Mouse (Mus musculus) hindbrain, embryonic 10.5 days (tissue): Measurements from ENCODE around the gene Cd300lf. TPM values are rescaled to one million over a fixed set of nuclear protein-coding genes. Genes with fewer than 3 reads are reported as not detected.

Source experiments
- DNase-seq: peaks from one replicate; pipeline ENCODE4 v3.0.0-alpha.2; 2017; ENCODE audit warnings: low spot score
- H3K27ac ChIP-seq: fragments of 300-500 bp; sonication (generic); 2 replicates; pipeline ENCODE4 v1.5.1; 2016; ENCODE audit warnings: mild to moderate bottlenecking, moderate library complexity
- H3K27me3 ChIP-seq: fragments of 300-500 bp; sonication (generic); 2 replicates; pipeline ENCODE4 v1.6.1; 2016; ENCODE audit warnings: mild to moderate bottlenecking; ENCODE audit not compliant: poor library complexity, insufficient read depth, severe bottlenecking
- H3K36me3 ChIP-seq: fragments of 300-500 bp; sonication (generic); 2 replicates; pipeline ENCODE4 v1.6.1; 2016; ENCODE audit warnings: mild to moderate bottlenecking, moderate library complexity
- H3K4me1 ChIP-seq: fragments of 300-500 bp; sonication (generic); replicated peaks from 2 replicates; pipeline ENCODE4 v1.6.1; 2016; ENCODE audit warnings: mild to moderate bottlenecking
- H3K4me3 ChIP-seq: fragments of 300-500 bp; sonication (generic); 2 replicates; pipeline ENCODE4 v1.5.1; 2016; ENCODE audit warnings: mild to moderate bottlenecking, moderate library complexity
- H3K9me3 ChIP-seq: fragments of 300-500 bp; sonication (generic); 2 replicates; pipeline ENCODE4 v1.6.1; 2016; ENCODE audit warnings: mild to moderate bottlenecking, moderate library complexity
- WGBS: fragments of 180-500 bp; shearing (Covaris S2); methylation state at CpG from one replicate; pipeline ENCODE4 v1.1.7; 2016; 5-methylcytosine and 5-hydroxymethylcytosine counted together
- polyA plus RNA-seq: library from polyadenylated mRNA; unstranded; fragments of >200 nt; fragmentation: Nextera tagmentation; extraction: Ambion mirVana; gene quantifications from 2 replicates; pipeline ENCODE4 v1.2.1, GENCODE M21; 2016

The Cd300lf gene
- polyA plus RNA-seq, 1 experiment from 2014 or later = not detected

DNA sequence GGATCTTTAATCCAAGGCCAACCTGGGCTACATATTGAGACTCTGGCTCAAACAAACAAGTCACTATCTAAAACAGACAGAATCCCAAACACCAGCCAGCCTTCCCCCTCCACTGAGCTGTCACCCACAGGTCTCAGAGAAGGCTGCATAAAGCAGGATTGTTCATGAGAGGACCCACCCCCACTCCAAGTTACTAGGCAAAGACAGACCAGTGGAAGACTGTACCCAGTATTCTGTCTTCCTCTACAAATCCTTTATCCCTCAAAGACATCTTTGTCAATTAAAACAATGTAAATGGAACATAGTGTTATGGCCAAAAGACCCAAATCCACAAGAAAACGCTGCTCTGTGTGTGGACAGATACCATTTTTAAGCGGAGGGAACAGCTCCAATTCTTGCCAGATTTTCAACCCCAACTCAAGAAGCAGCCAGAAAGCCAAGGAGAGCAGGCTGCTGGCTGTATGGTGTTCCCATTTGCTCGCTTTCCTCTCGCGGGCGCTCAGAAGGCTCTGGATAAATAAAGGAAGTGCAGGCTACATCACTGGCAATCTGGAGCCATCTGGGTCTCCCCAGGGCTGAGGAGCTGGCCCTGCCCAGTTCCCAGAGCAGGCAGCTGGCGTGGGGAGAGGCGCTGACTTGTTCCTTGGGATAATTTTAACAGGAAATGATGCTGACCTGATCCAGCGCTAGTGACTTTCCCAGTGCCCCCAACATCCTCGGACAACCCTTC lies 35.4 kb downstream of the Cd300lf start:
- 0 out of 2 replicates have a peak, but pooled peaks cover under 1% of the 10 kb centered on the region for H3K9me3 ChIP-seq
- 64% methylated on average over 10 of the region's 10 CpGs for WGBS
- no peak overlapping the region for H3K4me3 ChIP-seq
- H3K36me3 ChIP-seq = no peaks in the 10 kb centered on the region
- no peak overlapping the region for H3K27ac ChIP-seq
- H3K4me1 ChIP-seq = peaks cover 31% of the 10 kb centered on the region
- DNase-seq = no peak
- no peaks in the 10 kb centered on the region for H3K27me3 ChIP-seq

DNA sequence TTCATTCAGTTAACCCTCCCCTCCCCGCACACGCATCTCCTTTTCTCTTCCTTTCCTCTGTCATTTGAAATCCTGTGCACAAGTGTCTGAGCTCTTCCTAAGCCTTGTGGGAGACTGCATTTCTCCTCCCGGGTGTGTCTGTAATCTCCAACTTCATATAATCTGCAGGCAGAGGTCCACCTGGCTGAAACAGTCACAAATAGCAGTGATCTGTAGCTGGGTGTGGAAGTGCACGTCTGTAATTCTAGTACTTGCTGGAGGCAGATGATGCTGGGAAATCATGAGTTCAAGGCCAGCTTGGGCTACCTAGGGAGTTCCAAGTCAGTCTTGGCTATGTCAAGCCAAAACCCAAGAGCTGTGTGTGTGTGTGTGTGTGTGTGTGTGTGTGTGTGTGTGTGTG lies 41.7 kb downstream of the Cd300lf start:
- peak overlapping the region; percentile 50 for H3K4me3 ChIP-seq
- H3K27ac ChIP-seq = no peak overlapping the region
- H3K27me3 ChIP-seq = peaks cover 36% of the 10 kb centered on the region
- 0 out of 2 replicates have a peak, but pooled peaks cover 3% of the 10 kb centered on the region for H3K9me3 ChIP-seq
- WGBS = 21% methylated on average over 4 of the region's 4 CpGs
- DNase-seq = no peak
- no peaks in the 10 kb centered on the region for H3K36me3 ChIP-seq
- peaks cover 16% of the 10 kb centered on the region for H3K4me1 ChIP-seq

- H3K9me3 ChIP-seq = 0 out of 2 replicates have a peak, but pooled peaks cover 3% of the 10 kb centered on the region
- H3K27ac ChIP-seq = peak within 1 kb of the TSS; percentile 50; the same call in 1 of the 2 replicates
- no peak for DNase-seq
- peaks cover 16% of the 10 kb centered on the region for H3K4me1 ChIP-seq
- 2% methylated on average over 36 of the region's 36 CpGs for WGBS
- H3K36me3 ChIP-seq = no peaks in the 10 kb centered on the region
- peaks cover 36% of the 10 kb centered on the region for H3K27me3 ChIP-seq
- peak within 1 kb of the TSS; percentile 50 for H3K4me3 ChIP-seq
Measured at GRCm38 (mm10) chr11:115091362-115091901, 42.4 kb downstream of the Cd300lf start, which contains the start of gene Rab37. Gene Rab37, plus strand, starts transcription at chr11:115091431.

- H3K4me1 ChIP-seq = peaks cover 22% of the 10 kb centered on the region
- H3K36me3 ChIP-seq = no peaks in the 10 kb centered on the region
- 0 out of 2 replicates have a peak, but pooled peaks cover 3% of the 10 kb centered on the region for H3K9me3 ChIP-seq
- no peak overlapping the region for H3K27ac ChIP-seq
- WGBS = 68% methylated on average over 6 of the region's 6 CpGs
- DNase-seq = no peak
- H3K4me3 ChIP-seq = no peak overlapping the region
- H3K27me3 ChIP-seq = peaks cover 40% of the 10 kb centered on the region
Measured at GRCm38 (mm10) chr11:115089853-115090252, 43.9 kb downstream of the Cd300lf start.

DNA sequence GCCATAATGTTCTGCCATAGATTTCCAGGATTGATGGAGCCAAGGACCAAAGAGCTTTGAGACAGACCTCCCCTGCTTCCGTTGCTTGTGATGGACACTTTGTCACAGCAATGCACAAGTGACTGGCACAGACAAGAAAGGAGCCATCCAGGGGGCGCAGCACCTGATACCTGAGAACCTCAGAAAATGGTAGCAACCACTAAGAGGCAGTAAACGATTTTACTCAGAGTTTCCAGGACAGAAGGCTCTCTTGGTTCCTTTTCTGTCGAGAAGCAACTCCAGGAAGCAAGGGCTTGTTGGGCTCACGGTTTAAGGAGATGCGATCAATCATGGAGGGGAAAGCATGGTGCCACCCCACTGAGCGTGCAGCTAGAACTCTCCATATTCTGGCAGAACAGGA lies 47.6 kb downstream of the Cd300lf start:
- Histone ChIP-seq H3K27me3 (peaks cover 43% of the 10 kb centered on the region), H3K9me3 (no peaks in the 10 kb centered on the region), H3K36me3 (no peaks in the 10 kb centered on the region), H3K4me1 (peaks cover 27% of the 10 kb centered on the region), H3K4me3 (no peak overlapping the region), H3K27ac (no peak overlapping the region)
- 66% methylated on average over 7 of the region's 7 CpGs for WGBS
- DNase-seq = no peak

GRCm38 (mm10) chr11:115085064-115085463 lies 48.7 kb downstream of the Cd300lf start:
- no peaks in the 10 kb centered on the region for H3K36me3 ChIP-seq
- no peaks in the 10 kb centered on the region for H3K9me3 ChIP-seq
- no peak for DNase-seq
- no peak overlapping the region for H3K4me3 ChIP-seq
- H3K27ac ChIP-seq = no peak overlapping the region
- peaks cover 31% of the 10 kb centered on the region for H3K27me3 ChIP-seq
- 54% methylated on average over 8 of the region's 8 CpGs for WGBS
- peaks cover 26% of the 10 kb centered on the region for H3K4me1 ChIP-seq

GRCm38 (mm10) chr11:115084595-115084994 lies 49.2 kb downstream of the Cd300lf start:
- H3K27ac ChIP-seq = no peak overlapping the region
- no peak for DNase-seq
- H3K4me3 ChIP-seq = 0 out of 2 replicates have a peak overlapping the region, but pooled peaks have one; percentile 3
- H3K4me1 ChIP-seq = peaks cover 26% of the 10 kb centered on the region
- WGBS = 33% methylated on average over 12 of the region's 12 CpGs
- H3K9me3 ChIP-seq = no peaks in the 10 kb centered on the region
- no peaks in the 10 kb centered on the region for H3K36me3 ChIP-seq
- H3K27me3 ChIP-seq = peaks cover 30% of the 10 kb centered on the region

DNA sequence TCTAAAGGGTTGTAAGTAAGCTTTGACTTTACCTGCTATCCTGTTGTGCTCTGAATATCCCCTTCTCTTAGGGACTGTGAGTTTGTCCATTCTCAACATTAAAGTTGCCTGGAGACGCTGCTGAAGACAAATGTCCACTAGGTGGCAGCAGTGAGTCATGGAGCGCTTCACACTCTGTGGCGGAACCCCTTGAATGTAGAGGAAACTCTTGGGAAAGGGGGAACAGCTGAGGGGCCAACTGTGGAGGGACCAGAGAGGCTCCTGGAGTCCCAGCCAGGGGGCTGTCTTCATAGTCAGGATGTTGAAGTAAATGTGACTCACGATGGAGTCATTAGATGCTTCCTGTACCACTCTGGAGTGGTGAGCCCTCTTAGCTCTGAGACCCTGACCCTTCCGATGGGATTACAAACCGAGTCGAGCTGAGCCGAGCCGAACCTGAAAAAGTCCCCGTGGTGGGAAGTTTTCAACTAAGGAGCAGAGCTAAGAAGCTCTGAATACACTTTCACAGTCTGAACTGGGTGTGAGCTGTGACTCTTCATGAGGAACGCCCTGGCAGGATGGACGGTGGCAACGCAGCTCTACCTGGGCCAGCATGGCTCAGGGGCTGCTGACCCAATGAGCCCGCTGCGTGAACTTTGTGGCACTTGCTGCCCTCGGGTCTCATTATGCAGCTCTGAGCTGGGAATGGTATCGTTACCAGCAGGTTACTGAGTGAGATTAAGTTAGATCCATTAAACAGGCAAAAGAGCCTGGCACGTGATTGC lies 50.2 kb downstream of the Cd300lf start:
- peak; percentile 75 for DNase-seq
- WGBS = 50% methylated on average over 18 of the region's 18 CpGs

GRCm38 (mm10) chr11:115082196-115082595 lies 51.6 kb downstream of the Cd300lf start:
- Histone ChIP-seq H3K9me3 (no peaks in the 10 kb centered on the region), H3K4me1 (peaks cover 22% of the 10 kb centered on the region), H3K27ac (no peak overlapping the region), H3K27me3 (peaks cover 27% of the 10 kb centered on the region), H3K36me3 (no peaks in the 10 kb centered on the region), H3K4me3 (no peak overlapping the region)
- no peak for DNase-seq
- WGBS = 78% methylated on average over 6 of the region's 6 CpGs

More for the DNA sequence above, 50.2 kb downstream of the Cd300lf start:
- Histone ChIP-seq H3K4me1 (peaks cover 22% of the 10 kb centered on the region), H3K36me3 (no peaks in the 10 kb centered on the region), H3K4me3 (no peak overlapping the region), H3K9me3 (no peaks in the 10 kb centered on the region), H3K27me3 (peaks cover 27% of the 10 kb centered on the region), H3K27ac (0 out of 2 replicates have a peak overlapping the region, but pooled peaks have one; percentile 19)

DNA sequence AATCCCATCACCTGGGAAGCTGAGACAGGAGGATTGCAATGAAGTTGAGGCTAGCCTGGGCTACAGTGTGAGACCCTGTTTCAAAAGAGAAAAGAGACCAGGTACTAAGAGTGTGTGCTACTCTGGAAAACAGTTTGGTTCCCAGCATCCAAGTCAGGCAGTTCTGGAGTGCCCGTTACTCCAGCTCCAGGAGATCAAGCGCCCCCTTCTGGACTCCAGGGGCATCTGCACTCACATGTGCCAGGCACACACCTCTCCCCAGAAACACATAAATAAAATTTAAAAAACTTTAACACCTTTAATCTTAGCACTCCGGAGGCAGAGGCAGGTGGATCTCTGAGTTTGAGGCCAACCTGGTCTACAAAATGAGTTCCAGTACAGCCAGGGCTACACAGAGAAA lies 52.4 kb downstream of the Cd300lf start:
- no peak for DNase-seq
- peaks cover 22% of the 10 kb centered on the region for H3K4me1 ChIP-seq
- H3K36me3 ChIP-seq = no peaks in the 10 kb centered on the region
- no peaks in the 10 kb centered on the region for H3K9me3 ChIP-seq
- WGBS = 72% methylated on average over 3 of the region's 3 CpGs
- peaks cover 33% of the 10 kb centered on the region for H3K27me3 ChIP-seq
- H3K27ac ChIP-seq = no peak overlapping the region
- no peak overlapping the region for H3K4me3 ChIP-seq

DNA sequence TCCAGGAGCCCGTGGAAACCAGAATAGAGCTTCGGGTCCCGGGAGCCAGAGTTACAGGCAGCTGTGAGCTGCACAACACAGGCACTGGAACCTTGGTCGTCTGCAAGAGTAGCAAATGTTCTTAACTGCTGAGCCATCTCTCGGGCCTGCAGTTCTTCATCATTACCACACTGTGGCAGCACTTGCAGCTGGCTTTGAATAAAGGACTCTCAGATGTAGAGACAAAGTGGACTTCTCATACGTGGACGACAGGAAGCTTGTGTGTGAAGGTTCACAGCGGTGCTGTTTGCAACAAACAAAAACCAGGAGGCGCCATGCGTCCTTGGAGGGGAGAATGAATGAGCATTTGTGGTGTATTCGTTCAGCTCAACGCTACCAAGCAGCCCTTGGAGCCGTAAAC lies 52.9 kb downstream of the Cd300lf start:
- peaks cover 22% of the 10 kb centered on the region for H3K4me1 ChIP-seq
- DNase-seq = peak; percentile 47
- no peaks in the 10 kb centered on the region for H3K36me3 ChIP-seq
- H3K27me3 ChIP-seq = peaks cover 38% of the 10 kb centered on the region
- 0 out of 2 replicates have a peak overlapping the region, but pooled peaks have one; percentile 16 for H3K27ac ChIP-seq
- H3K9me3 ChIP-seq = no peaks in the 10 kb centered on the region
- 37% methylated on average over 13 of the region's 13 CpGs for WGBS
- H3K4me3 ChIP-seq = no peak overlapping the region

GRCm38 (mm10) chr11:115078680-115079079 lies 55.1 kb downstream of the Cd300lf start:
- Histone ChIP-seq H3K4me1 (peaks cover 8% of the 10 kb centered on the region), H3K9me3 (no peaks in the 10 kb centered on the region), H3K27ac (no peak overlapping the region), H3K36me3 (no peaks in the 10 kb centered on the region), H3K4me3 (no peak overlapping the region), H3K27me3 (peaks cover 41% of the 10 kb centered on the region)
- DNase-seq = no peak
- WGBS = 87% methylated on average over 5 of the region's 5 CpGs
